Mouse (Mus musculus) midbrain, embryonic 13.5 days (tissue): ENCODE measurements around the gene Cpd. TPM values are rescaled to one million over a fixed set of nuclear protein-coding genes. Genes with fewer than 3 reads are reported as not detected.
"Not testable (repeated sequence)": the region's sequence is repeated elsewhere in the genome, so short reads cannot be mapped to it uniquely, and the experiment has no call there.

Experiments
- ATAC-seq: fragments of 200-750 bp; cut with Nextera tagmentation; 2 replicates; pipeline ENCODE4 v1.8.0; 2017; ENCODE audit warnings: mild to moderate bottlenecking, moderate TSS enrichment, moderate library complexity
- H3K27ac ChIP-seq: fragments of 300-500 bp; sonication (generic); 2 replicates; pipeline ENCODE4 v1.5.1; 2015; ENCODE audit warnings: inconsistent platforms, mild to moderate bottlenecking, moderate library complexity
- H3K27me3 ChIP-seq: fragments of 300-500 bp; sonication (generic); 2 replicates; pipeline ENCODE4 v1.6.1; 2015; ENCODE audit warnings: mild to moderate bottlenecking, inconsistent platforms
- H3K36me3 ChIP-seq: fragments of 300-500 bp; sonication (generic); 2 replicates; pipeline ENCODE4 v1.6.1; 2015; ENCODE audit warnings: mild to moderate bottlenecking, inconsistent platforms
- H3K4me1 ChIP-seq: fragments of 300-500 bp; sonication (generic); replicated peaks from 2 replicates; pipeline ENCODE4 v1.6.1; 2015; ENCODE audit warnings: inconsistent platforms
- H3K4me2 ChIP-seq: fragments of 300-500 bp; sonication (generic); replicated peaks from 2 replicates; pipeline ENCODE4 v1.6.1; 2015; ENCODE audit warnings: moderate library complexity, mild to moderate bottlenecking, inconsistent platforms
- H3K4me3 ChIP-seq: fragments of 300-500 bp; sonication (generic); replicated peaks from 2 replicates; pipeline ENCODE4 v1.5.1; 2015; ENCODE audit warnings: mild to moderate bottlenecking, inconsistent platforms
- H3K9ac ChIP-seq: fragments of 300-500 bp; sonication (generic); replicated peaks from 2 replicates; pipeline ENCODE4 v1.6.1; 2015; ENCODE audit warnings: mild to moderate bottlenecking, inconsistent platforms
- H3K9me3 ChIP-seq: fragments of 300-500 bp; sonication (generic); 2 replicates; pipeline ENCODE4 v1.6.1; 2016; ENCODE audit warnings: mild to moderate bottlenecking, inconsistent platforms
- WGBS: fragments of 180-500 bp; shearing (Covaris S2); methylation state at CpG from one replicate; pipeline ENCODE4 v1.1.7; 2015; 5-methylcytosine and 5-hydroxymethylcytosine counted together
- polyA plus RNA-seq: library from polyadenylated mRNA; unstranded; fragments of >200 nt; fragmentation: Nextera tagmentation; extraction: Ambion mirVana; gene quantifications from 2 replicates; pipeline ENCODE4 v1.2.1, GENCODE M21; 2015

Gene Cpd
- polyA plus RNA-seq, 1 experiment from 2014 or later = 6.5 TPM

DNA sequence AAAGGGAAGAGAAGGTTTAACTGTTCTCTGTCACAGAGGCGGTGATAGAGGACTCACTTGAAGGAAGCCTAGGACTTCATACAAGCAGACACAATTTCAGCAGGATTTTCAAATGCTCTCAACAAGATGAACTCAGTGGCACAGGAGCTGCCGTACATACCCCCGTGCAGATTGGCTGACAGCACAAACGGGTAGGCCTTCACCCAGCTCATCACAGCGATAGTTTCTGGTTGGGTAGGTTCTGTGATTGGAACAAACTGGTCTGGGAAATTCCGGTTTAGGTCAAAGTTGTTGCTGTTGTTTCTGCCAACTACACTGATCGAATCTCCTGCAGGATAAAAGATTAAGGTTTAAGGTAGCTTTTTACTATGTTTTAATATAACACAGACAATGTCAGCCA lies 38.3 kb downstream of the Cpd start:
- WGBS = 93% methylated on average over 7 of the region's 7 CpGs
- no peak for ATAC-seq

GRCm38 (mm10) chr11:76807007-76807679 lies 39.7 kb downstream of the Cpd start:
- Histone ChIP-seq H3K4me3 (no peak overlapping the region), H3K9ac (no peak overlapping the region), H3K9me3 (no peaks in the 10 kb centered on the region), H3K4me2 (no peak overlapping the region), H3K36me3 (peaks cover 56% of the 10 kb centered on the region), H3K4me1 (no peaks in the 10 kb centered on the region), H3K27ac (no peak overlapping the region), H3K27me3 (no peaks in the 10 kb centered on the region)
- WGBS = 95% methylated on average over 3 of the region's 3 CpGs
- no peak for ATAC-seq

More for the DNA sequence above, 38.3 kb downstream of the Cpd start:
- no peak overlapping the region for H3K4me3 ChIP-seq
- H3K27me3 ChIP-seq = no peaks in the 10 kb centered on the region
- no peak overlapping the region for H3K27ac ChIP-seq
- no peaks in the 10 kb centered on the region for H3K4me1 ChIP-seq
- H3K9me3 ChIP-seq = no peaks in the 10 kb centered on the region
- no peak overlapping the region for H3K4me2 ChIP-seq
- no peak overlapping the region for H3K9ac ChIP-seq
- peaks cover 53% of the 10 kb centered on the region for H3K36me3 ChIP-seq

DNA sequence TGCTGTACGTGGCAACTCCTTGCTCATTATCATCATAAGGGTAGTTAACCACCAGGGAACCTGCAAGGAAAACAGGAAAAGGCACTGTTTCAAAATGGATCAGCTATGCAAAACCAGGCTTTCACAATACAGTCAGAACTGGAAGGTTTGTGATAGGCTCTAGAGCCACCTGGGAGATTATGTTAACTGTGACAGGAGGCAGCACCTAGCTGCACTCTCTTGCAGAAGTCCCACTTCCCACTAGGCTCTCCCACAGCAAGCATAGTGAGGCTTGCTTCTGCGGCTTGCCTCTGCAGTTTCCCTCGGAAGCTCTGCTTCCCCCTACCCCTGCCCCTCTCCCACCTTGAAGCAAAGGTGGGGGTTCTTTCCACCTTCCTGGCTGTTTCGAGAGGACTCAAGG lies 40.8 kb downstream of the Cpd start:
- no peak overlapping the region for H3K4me3 ChIP-seq
- H3K27me3 ChIP-seq = no peaks in the 10 kb centered on the region
- H3K27ac ChIP-seq = no peak overlapping the region
- WGBS = 81% methylated on average over 4 of the region's 4 CpGs
- H3K9me3 ChIP-seq = no peaks in the 10 kb centered on the region
- no peak for ATAC-seq
- H3K36me3 ChIP-seq = peaks cover 59% of the 10 kb centered on the region
- H3K4me2 ChIP-seq = no peak overlapping the region
- H3K9ac ChIP-seq = no peak overlapping the region
- no peaks in the 10 kb centered on the region for H3K4me1 ChIP-seq

DNA sequence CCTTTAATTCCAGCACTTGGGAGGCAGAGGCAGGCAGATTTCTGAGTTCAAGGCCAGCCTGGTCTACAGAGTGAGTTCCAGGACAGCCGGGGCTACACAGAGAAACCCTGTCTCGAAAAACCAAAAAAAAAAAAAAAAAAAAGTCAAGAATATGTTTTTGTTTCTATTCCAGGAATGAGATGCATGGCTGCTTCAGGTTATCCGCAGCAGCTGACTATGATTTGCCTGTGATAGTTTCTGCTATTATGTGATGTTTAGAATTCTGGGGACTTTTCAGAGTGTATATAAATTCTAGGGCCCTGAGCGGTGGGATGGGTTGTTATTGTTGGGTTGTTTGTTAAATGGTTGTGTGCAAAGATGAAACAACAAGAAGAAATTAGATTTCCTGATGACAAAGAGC lies 41.7 kb downstream of the Cpd start:
- not testable (repeated sequence) for H3K4me3 ChIP-seq, H3K27me3 ChIP-seq, H3K27ac ChIP-seq, H3K4me1 ChIP-seq, H3K9ac ChIP-seq, H3K4me2 ChIP-seq, ATAC-seq, H3K9me3 ChIP-seq
- 90% methylated on average over 4 of the region's 4 CpGs for WGBS
- peaks cover 54% of the 10 kb centered on the region for H3K36me3 ChIP-seq

DNA sequence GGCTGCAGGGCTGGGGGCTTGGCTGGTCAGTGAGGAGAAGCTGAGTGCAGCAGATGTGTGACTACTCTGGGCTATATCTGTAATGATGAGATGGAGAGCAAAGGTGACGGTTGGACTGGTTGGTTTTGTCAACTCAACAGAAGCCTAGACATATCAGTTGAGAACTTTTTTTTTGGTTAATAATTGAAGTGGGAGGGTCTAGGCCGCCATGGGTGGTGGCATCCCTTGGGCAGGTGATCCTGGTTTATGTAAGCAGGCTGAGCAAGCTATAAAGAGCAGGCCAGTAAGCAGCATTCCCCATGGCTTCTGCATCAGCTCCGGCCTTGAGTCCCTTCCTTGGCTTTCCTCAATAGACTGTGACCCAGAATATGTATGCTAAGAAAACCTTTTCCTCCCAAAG lies 43.6 kb downstream of the Cpd start:
- H3K4me3 ChIP-seq = no peak overlapping the region
- no peak overlapping the region for H3K9ac ChIP-seq
- H3K27ac ChIP-seq = no peak overlapping the region
- H3K4me1 ChIP-seq = no peaks in the 10 kb centered on the region
- peaks cover 58% of the 10 kb centered on the region for H3K36me3 ChIP-seq
- no peaks in the 10 kb centered on the region for H3K9me3 ChIP-seq
- no peaks in the 10 kb centered on the region for H3K27me3 ChIP-seq
- 92% methylated on average over 3 of the region's 3 CpGs for WGBS
- ATAC-seq = no peak
- H3K4me2 ChIP-seq = no peak overlapping the region

DNA sequence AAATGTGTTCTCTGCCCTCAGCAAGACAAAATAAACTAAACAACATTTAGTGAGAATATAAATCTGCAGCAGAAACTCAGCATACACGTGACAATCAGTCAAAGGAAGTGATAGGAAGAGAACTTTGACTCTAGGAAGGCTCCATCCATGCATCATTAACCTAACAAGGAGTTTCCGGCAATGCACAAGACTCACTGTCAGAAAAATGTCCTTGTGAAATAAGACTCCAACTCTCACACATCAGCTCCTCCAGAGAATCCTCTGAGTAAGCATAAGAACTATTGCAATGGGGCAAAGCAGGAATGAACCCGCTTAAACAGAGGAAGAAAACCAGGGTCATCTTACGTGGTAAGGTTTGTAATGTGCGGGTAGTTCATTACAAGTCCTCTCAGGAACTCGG lies 49.6 kb downstream of the Cpd start:
- peaks cover 55% of the 10 kb centered on the region for H3K36me3 ChIP-seq

DNA sequence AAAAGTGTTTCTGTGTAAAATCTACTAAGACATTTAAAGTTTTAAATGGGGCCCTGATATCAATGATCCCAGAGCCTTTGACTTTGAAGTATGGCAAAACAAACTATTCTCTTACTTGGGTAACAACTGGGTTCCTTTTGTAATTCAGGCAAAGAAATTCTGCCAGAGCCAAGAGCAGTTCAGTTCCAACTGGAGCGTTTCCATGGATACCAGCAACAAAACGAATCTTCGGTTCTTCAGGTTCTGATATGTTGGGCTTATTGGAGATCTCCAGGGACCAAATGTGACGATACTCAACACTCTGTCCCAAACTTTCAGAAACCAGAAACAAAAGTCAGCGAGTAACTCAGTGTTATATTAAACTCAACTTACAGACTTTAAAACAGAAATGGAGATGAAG lies 51.5 kb downstream of the Cpd start:
- H3K27me3 ChIP-seq = no peaks in the 10 kb centered on the region
- H3K4me1 ChIP-seq = no peaks in the 10 kb centered on the region
- H3K27ac ChIP-seq = no peak overlapping the region
- H3K4me2 ChIP-seq = no peak overlapping the region
- no peak overlapping the region for H3K4me3 ChIP-seq
- WGBS = 91% methylated on average over 5 of the region's 5 CpGs
- H3K9me3 ChIP-seq = no peaks in the 10 kb centered on the region
- H3K36me3 ChIP-seq = peaks cover 61% of the 10 kb centered on the region
- no peak overlapping the region for H3K9ac ChIP-seq
- ATAC-seq = no peak

More for the DNA sequence above, 49.6 kb downstream of the Cpd start:
- no peak overlapping the region for H3K9ac ChIP-seq
- no peak overlapping the region for H3K4me2 ChIP-seq
- no peak overlapping the region for H3K27ac ChIP-seq
- H3K4me3 ChIP-seq = no peak overlapping the region
- H3K4me1 ChIP-seq = no peaks in the 10 kb centered on the region
- ATAC-seq = no peak
- no peaks in the 10 kb centered on the region for H3K27me3 ChIP-seq
- H3K9me3 ChIP-seq = no peaks in the 10 kb centered on the region
- 90% methylated on average over 6 of the region's 6 CpGs for WGBS

DNA sequence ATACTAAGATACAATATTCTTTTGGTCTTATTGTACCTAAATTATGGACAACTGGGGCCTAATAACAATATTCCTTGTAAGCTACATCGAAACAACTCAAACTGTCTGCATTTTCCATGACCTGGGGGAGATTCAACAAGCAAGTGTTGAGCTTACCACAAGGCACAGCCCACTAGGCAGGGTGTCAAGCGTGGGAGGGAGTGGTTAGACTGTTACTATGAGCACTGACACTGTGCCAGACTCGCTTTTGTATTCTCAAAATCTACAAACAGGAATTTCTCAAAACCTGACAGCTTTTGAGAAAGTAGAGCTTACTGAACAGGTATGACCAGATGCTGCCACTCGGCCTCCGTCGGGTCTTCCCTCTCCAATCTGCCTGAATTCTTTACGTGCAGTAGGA lies 55.5 kb downstream of the Cpd start:
- Histone ChIP-seq H3K4me1 (no peaks in the 10 kb centered on the region), H3K27me3 (no peaks in the 10 kb centered on the region), H3K36me3 (peaks cover 37% of the 10 kb centered on the region), H3K9ac (no peak overlapping the region), H3K4me2 (no peak overlapping the region), H3K9me3 (no peaks in the 10 kb centered on the region), H3K4me3 (no peak overlapping the region), H3K27ac (no peak overlapping the region)
- ATAC-seq = no peak
- WGBS = 93% methylated on average over 7 of the region's 7 CpGs

GRCm38 (mm10) chr11:76789252-76789651 lies 57.6 kb downstream of the Cpd start:
- WGBS = 93% methylated on average over 1 of the region's 1 CpGs
- no peak overlapping the region for H3K27ac ChIP-seq
- no peak for ATAC-seq
- H3K4me3 ChIP-seq = no peak overlapping the region
- no peak overlapping the region for H3K9ac ChIP-seq
- no peaks in the 10 kb centered on the region for H3K27me3 ChIP-seq
- H3K4me2 ChIP-seq = no peak overlapping the region
- no peaks in the 10 kb centered on the region for H3K9me3 ChIP-seq
- no peaks in the 10 kb centered on the region for H3K4me1 ChIP-seq
- peaks cover 49% of the 10 kb centered on the region for H3K36me3 ChIP-seq

DNA sequence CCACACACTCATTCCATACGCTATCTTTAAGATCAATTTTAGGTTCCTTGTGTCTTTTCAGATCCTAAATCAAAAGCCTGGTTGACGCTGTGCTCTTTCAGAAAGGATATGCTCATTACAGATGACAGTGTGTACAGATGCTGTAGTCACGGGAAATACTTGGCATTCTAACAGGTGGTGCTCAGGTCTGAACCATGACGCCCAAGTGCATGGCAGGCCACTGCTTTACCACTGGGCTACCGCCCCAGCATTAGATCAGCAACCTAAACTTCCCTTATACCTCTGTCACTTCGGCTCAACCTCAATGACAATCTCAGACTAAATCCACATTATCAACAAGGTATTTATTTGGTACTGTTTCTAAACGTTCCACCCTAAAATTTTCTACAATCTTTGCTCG lies 71.3 kb downstream of the Cpd start:
- WGBS = 87% methylated on average over 8 of the region's 8 CpGs
- Histone ChIP-seq H3K9me3 (no peaks in the 10 kb centered on the region), H3K27ac (no peak overlapping the region), H3K4me1 (no peaks in the 10 kb centered on the region), H3K9ac (no peak overlapping the region), H3K4me3 (no peak overlapping the region), H3K4me2 (no peak overlapping the region), H3K27me3 (no peaks in the 10 kb centered on the region), H3K36me3 (peaks cover 11% of the 10 kb centered on the region)
- no peak for ATAC-seq

GRCm38 (mm10) chr11:76773811-76774210 lies 73.0 kb downstream of the Cpd start:
- no peaks in the 10 kb centered on the region for H3K4me1 ChIP-seq
- ATAC-seq = no peak
- H3K4me2 ChIP-seq = no peak overlapping the region
- no peaks in the 10 kb centered on the region for H3K9me3 ChIP-seq
- H3K36me3 ChIP-seq = no peaks in the 10 kb centered on the region
- H3K27ac ChIP-seq = no peak overlapping the region
- H3K4me3 ChIP-seq = no peak overlapping the region
- 81% methylated on average over 3 of the region's 3 CpGs for WGBS
- no peak overlapping the region for H3K9ac ChIP-seq
- H3K27me3 ChIP-seq = no peaks in the 10 kb centered on the region

DNA sequence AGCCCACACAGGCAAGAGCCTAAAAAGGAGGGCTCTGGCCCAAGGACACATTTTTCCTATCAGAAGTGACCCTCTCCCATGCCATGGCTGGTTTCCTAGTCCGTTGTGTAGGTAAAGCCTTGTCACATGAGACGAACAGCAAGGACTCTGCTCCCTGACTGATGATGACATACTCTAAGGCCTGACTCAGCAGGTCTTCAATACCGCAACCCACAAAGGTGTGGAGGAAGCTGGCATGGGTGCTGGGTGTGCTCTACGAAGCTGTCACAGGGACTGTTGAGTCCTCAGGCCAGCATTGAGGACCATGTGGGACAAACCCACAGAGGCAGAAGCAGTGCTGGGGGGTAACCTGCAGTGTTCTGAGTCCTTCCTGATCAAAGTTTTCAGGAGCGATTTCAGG lies 76.3 kb downstream of the Cpd start:
- Histone ChIP-seq H3K4me3 (no peak overlapping the region), H3K36me3 (no peaks in the 10 kb centered on the region), H3K4me1 (no peaks in the 10 kb centered on the region), H3K27me3 (no peaks in the 10 kb centered on the region), H3K9ac (no peak overlapping the region), H3K4me2 (no peak overlapping the region), H3K9me3 (no peaks in the 10 kb centered on the region), H3K27ac (no peak overlapping the region)
- ATAC-seq = no peak
- WGBS = 92% methylated on average over 5 of the region's 5 CpGs

DNA sequence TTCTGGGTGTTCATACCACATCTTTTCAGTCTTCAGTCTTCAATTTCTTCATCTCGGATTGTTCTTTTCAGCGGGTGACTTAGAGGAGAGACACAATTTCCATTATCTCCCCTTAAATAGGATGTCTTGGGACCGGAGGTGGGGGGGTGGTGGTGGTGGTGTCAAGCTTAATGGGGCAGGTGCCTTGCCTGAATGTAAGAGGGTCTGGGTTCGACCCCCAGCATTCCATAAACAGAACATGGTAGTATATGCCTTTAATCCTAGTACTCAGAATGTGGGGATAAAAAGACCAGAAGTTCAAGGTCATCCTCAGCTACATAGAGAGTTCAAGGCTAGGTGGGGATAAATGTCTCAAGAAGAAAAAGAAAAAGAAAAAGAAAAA lies 83.1 kb downstream of the Cpd start:
- 16% methylated on average over 4 of the region's 4 CpGs for WGBS
- peak; percentile 59 for ATAC-seq
- H3K4me3 ChIP-seq = peak overlapping the region; percentile 79
- H3K27me3 ChIP-seq = no peaks in the 10 kb centered on the region
- H3K9me3 ChIP-seq = no peaks in the 10 kb centered on the region
- 0 out of 2 replicates have a peak overlapping the region, but pooled peaks have one; percentile 42 for H3K9ac ChIP-seq
- H3K4me1 ChIP-seq = peaks cover 7% of the 10 kb centered on the region
- peaks cover 20% of the 10 kb centered on the region for H3K36me3 ChIP-seq
- 0 out of 2 replicates have a peak overlapping the region, but pooled peaks have one; percentile 92 for H3K27ac ChIP-seq
- peak overlapping the region; percentile 33 for H3K4me2 ChIP-seq
